Mouse (Mus musculus) right cerebral cortex, adult 18-20 months (tissue): ENCODE measurements around the gene Tlr5.

Source experiments
- DNase-seq: peaks from one replicate; pipeline ENCODE4 v3.0.0; 2022; ENCODE audit warnings: mixed read lengths

Tlr5 gene

DNA sequence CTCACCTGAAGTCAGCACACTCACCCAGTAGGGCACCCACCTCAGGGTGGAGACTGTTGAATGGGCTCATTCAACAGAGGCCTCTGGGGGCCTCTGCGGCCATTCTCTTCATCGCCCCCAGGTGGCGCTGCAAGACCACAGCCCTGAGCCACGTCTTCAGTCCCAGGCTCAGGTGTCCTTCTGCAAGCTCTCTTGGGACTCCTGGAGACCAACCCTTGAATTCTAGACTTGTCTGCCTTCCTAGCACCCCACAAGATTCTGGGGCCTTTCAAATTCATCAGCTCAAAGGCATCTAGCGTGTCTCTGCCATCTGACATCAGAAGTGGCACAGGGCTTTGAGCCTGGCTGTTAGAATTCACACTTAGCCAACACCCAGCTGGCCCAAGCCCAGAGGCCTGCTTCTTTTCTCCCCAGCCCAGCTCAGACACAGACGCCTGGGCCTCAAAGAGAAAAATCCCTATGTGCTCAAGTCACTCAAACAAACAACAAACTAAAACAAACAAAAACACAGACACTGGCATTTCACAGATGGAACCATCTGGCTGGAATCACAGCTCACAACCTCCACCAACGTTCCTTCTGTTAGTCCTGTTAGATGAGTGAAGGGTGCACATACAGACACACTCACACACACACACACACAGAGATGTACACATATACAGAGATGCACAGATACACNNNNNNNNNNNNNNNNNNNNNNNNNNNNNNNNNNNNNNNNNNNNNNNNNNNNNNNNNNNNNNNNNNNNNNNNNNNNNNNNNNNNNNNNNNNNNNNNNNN lies 36.6 kb downstream of the Tlr5 start:
- peak; percentile 62 for DNase-seq
